Mouse (Mus musculus): Measurements from ENCODE around the gene Anapc11.

The Anapc11 gene

GRCm38 (mm10) chr11:120627468-120628300 is 29.5 kb downstream of the Anapc11 start:
- no peak for DNase-seq (ENCODE audit: low spot score)

DNA sequence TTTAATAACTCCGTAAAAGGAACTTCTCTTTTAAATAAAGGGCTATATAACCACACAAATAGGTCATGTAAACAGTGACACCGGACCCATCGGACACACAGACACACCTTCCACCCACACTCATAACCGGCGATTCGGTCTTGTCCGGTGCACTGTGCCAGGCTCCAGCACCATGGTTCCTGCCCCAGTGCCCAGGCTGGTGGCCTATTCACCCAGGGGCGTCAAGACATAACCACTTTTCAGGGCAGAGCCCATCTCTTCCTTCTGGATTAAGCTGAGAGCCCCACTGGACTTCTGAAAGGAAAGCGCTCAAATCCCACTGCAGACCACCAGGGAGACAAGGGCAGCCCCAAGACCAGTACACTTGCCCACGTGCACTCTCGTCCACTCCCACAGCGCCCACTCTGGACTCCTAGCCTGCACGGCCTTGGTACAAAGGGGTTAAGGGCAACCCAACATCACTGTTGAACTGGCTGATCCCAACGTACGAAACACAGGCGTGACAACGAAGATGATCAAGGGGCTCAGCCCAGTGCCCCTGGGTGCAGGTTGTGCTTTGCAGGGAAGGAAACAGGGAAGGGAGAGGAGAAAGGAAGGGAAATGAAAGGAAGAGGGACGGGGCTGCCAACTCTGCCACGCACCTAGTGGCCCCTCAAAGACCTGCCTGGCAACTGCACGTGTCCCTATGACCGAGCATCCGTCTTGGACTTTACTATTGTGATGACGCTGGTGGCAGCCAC is 30.6 kb downstream of the Anapc11 start:
- DNase-seq (ENCODE audit: low spot score): no peak

DNA sequence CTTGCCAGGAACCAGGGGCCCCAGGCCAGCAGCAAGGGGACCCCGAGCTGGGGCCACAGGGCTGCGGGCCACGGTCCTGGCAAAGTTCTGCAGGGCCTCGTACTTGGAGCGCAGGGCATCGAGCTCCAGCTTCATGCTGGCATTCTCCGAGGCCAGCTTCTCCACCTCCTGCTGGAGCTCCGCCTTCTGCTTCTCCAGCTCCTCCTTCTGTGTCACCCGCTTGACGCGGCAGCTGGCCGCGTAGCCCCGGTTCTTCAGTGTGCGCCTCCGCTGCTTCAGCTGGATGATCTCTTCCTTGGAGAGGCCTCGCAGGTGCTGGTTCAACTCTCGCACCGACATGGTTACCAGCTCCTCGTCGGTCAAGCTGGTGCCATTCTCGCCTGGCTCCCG is 31.1 kb downstream of the Anapc11 start:
- DNase-seq (ENCODE audit: low spot score): no peak

GRCm38 (mm10) chr11:120629911-120630310 is 31.7 kb downstream of the Anapc11 start:
- no peak for DNase-seq (ENCODE audit: low spot score)

DNA sequence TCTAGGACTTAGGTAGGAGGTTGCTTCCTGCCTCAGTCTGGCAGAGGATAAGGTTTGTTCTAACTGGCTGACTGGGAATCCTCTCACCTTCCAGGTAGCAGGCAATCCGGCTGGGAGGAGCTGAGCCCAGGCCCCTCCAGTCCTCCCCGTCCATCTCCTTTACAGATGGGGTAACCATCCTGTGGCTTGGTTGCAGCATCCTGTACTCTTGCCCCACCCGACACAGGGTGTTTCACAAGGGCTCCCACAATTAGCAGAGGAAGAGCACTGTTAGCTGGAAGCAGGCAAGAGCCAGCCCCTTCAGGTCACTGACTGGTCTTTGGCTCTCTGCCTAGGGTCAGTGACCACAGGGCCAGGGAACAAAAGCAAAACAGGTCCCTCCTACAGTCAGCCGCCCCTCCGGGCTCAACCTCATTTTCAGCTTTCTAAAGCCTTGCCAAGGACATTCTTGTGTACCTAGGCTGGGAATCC is 32.2 kb downstream of the Anapc11 start:
- DNase-seq (ENCODE audit: low spot score): no peak

- no peak for DNase-seq (ENCODE audit: low spot score)
These were observed 32.9 kb downstream of the Anapc11 start for GRCm38 (mm10) chr11:120630881-120631725.

- no peak for DNase-seq (ENCODE audit: low spot score)
These were observed 33.7 kb downstream of the Anapc11 start for GRCm38 (mm10) chr11:120631726-120632448.

- DNase-seq (ENCODE audit: low spot score): no peak
These were observed 34.6 kb downstream of the Anapc11 start for GRCm38 (mm10) chr11:120632559-120633519.

GRCm38 (mm10) chr11:120633520-120634343 is 35.5 kb downstream of the Anapc11 start, which contains the start of gene Mafg:
TSS of gene Mafg (minus strand) at chr11:120633600.
- peak; percentile 68 for DNase-seq (ENCODE audit: low spot score)

DNA sequence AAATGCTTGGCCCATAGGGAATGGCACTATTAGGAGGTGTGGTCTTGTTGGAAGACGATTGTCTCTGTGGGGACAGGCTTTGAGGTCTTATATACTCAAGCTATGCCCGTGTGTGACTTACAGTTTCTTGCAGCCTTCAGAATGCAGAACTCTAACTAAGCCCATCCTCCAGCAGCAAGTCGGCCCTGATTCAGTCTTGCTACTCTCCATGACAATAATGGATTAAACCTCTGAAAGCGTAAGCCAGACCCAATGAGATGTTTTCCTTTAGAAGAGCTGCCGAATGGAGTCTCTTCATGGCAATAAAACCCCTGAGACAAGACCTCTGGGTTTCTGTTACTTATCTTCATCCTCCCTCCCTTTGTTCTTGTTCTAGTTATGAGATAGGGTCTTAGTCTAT is 36.6 kb downstream of the Anapc11 start:
- no peak for DNase-seq (ENCODE audit: low spot score)

- no peak for DNase-seq (ENCODE audit: low spot score)
These were observed 43.0 kb downstream of the Anapc11 start for GRCm38 (mm10) chr11:120641255-120641654.

DNA sequence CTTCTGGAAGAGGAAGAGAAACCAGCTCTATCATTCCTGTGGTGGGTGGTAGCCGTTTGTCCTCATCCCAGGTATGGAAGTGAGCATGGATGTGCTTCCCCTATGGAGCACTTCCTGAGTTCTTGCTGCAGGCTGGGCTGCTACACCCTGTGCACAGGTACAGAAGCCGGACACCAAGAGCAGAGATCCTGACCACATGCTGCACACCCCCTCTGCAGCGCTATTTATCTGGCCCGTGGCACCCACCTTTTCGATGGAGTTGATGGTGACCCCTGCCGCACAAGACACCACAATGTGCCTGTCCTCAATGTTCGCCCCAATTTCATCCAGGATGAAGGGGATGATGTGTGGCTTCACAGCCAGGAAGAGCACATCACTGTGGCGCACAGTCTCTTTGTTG is 43.6 kb downstream of the Anapc11 start:
- no peak for DNase-seq (ENCODE audit: low spot score)

DNA sequence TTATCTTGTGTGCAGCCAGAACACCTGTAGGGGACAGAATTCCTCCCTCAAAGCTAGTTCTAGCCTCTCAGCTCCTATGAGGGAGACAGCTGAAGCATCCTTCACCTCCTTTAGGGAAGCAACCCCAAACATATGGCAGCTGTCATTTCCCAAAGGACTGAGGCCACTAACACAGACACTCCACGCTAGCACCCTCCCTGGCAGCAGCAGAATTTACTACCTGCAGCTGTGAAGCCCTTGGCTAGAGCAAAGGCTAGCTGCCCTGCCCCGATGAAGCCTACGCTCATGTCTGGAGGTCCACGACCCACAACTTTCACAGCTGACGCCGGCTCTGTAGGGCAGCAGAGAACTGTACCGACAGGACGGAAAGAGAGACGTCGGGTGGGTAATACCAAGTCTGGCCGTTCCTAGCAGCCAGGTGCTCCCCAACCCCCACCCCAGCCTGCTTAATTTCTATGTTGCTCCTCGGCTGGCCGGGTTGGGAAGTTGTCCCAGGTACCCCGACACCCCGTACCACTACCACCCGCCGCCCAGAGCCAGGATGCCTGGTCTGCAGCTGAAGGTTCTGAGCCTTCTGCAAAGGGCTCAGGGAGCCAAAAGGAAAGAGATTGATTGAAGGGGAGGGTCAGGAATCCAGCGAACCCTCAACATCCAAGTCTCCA is 44.8 kb downstream of the Anapc11 start:
- DNase-seq (ENCODE audit: low spot score): no peak

DNA sequence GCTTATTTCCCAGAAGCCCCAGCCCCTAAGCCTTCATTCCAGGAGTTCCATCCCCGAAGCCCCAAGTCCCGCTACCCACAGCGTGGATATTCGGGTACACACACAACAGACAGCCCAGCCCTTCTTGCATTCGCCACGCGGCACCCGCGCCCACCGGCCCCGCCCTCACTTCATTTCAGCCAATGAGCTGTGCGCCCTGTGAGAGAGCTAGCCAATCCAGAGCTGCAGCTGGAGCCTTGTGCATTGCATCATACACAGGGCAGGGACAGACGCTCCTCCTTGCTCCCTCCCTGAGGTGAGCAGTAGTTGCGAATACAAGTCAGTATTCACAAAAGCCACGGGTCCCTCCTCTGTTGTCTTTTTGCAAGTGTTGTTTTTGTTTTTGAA is 45.4 kb downstream of the Anapc11 start, which contains the start of gene Pycr1:
TSS of gene Pycr1 (minus strand) at position 169 of the 387 bp plus-strand sequence.
- DNase-seq (ENCODE audit: low spot score): peak; percentile 77

DNA sequence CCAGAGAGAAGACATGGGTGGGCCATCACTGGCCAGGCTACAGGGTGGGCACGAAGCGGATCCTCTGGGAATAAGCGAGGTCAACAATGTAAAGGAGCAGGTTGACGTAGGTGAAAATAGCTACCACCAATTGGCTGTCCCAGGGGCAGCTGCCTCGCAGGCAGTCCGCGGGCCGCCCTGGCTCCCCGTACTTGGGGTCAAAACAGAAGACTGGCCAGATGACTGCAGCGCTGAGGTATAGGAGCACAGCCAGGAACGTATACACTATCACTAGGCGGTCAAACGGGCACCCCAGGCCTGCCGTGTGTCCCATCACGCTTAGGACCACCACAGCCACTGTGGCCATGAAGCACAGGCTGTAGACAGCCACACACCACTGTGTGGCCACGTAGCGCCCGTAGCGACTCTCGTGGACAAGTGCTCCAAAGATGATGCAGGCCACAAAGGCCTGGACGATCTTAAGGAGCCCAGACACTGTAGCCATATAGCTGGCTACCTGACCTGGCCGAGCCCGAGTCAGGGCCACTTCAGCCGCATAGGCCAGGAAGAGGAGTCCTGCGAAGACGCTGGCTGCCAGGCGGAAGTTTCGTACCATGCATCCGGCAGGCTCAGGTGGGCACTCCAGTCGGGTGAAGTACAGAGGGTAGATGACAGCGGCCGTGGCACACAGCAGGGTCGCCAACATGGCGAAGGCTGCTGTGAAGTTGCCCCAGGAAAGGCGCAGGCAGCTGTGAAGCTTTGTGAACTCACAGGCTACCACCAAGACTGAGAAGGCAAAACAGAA is 49.0 kb downstream of the Anapc11 start:
- DNase-seq (ENCODE audit: low spot score): no peak

DNA sequence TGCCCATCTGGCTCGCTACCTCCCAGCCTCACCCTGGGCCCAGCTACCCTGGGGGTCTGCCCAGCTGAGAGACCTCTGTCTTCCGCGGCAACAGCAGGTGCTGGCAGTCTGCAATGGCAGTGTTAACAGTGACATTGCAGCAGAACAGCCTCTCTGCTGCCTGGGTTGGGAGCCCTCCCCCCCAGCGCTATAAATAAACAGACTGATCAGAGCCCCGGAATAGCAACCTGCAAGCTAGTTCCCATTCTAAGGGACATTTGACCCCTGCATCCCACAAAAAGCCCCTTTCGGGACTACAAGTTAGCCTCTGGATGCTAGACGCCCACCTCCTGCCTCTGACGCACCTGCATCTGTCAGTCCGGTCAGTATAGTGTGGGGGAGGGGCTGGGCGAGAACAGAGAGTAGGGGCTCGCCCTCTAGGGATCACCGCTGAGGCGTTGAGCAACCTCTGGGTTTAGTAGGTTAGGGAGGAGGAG is 49.8 kb downstream of the Anapc11 start, which contains the start of gene Myadml2:
TSS of gene Myadml2 (minus strand) at position 158 of the 476 bp plus-strand sequence.
- DNase-seq (ENCODE audit: low spot score): no peak

DNA sequence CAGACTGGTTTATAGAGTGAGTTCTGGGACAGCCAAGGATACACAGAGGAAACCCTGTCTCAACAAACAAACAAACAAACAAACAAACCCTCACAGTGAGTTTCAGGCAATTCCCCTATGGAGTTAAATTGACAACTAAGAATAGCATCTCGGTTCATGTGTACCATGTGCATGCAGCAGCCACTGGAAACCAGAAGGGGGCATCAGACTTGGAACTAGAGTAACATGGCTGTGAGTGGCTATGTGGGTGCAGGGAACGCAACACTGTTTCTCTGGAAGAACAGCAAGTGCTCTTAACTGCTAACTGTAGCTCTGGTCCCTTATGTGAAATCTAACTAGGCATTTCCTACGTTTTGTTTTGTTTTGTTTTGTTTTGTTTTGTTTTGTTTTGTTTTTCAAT is 53.7 kb downstream of the Anapc11 start:
- DNase-seq (ENCODE audit: low spot score): no peak

DNA sequence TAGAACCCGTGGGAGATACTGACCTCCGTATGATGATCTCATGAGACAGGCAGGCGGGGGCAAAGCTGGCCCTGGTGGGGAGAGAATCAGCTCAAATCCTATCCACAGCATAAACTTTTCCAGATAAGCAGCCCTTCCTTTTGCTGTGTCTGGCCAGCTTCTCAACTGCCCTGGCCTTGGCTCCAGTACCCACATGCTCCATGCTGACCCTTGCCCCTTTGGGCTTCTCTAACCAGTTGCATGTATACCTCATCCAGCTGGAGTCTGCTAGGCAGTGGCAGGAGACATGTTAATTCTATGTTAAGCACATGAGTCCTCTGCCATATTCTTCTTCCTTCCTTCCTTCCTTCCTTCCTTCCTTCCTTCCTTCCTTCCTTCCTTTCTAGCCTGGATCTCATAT is 56.5 kb downstream of the Anapc11 start:
- no peak for DNase-seq (ENCODE audit: low spot score)
